Mouse (Mus musculus) olfactory bulb, adult 2 months (tissue): ENCODE results near the gene Hist1h2bq.

Experiments
- CTCF ChIP-seq: fragments of 200-500 bp; IDR thresholded peaks from 2 replicates; pipeline ENCODE4 v1.5.1; 2012; ENCODE audit warnings: low read depth, mild to moderate bottlenecking, low read length, moderate library complexity; ENCODE audit not compliant: insufficient read depth
- POLR2A ChIP-seq: fragments of 200-500 bp; IDR thresholded peaks from 2 replicates; pipeline ENCODE4 v1.6.1; 2012; ENCODE audit warnings: mild to moderate bottlenecking, low read depth, low read length, moderate library complexity; ENCODE audit not compliant: insufficient read depth

DNA sequence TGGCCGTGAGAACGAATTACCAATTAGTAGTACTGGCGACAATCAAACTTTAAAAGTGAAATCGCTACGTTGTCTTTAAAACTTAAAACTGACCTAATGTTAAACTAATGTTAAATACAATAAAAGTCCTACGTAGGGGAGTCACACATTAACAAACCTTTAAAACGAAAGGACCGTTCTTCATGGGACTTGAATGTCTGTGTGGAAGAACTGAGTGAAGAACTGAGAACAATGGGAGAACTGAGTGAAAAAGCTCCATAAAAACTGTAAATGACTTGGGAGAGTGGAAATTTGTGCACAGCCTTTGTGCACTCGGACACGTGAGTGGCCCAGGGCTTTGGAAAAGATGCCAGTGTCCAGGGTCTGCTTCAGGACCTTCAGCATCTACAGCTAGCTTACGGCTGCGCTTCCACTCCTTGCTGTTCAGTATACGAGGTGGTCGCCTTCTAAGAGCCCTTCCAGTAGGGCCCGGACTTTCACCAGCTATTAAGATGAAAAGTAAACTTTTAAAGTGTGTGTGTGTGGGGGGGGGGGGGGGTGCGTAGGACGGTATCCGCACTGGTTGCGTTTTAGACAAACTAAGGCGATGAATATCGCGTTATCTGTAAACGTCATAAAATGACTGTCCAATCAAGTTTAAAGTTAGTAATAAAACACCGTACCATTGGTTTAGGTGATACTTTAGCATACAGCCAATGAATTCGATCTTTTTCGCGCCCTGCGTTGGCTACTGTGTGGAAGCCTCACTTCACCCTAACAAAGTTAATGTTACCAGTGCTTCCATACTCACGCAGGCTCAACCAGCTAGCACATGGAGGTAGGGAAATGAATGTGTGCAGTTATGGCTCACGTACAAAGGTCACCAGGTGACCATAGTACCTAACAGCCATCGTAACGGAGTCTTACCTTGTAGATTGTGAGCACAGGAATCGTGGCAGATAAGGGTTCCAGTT lies 30.9 kb downstream of the Hist1h2bq start:
- no peak for TF ChIP-seq CTCF
- no peak for TF ChIP-seq POLR2A
